Mouse (Mus musculus) myocyte (in vitro differentiated cells): ENCODE results near the gene Nhsl2.

Experiments
- CEBPB ChIP-seq: IDR thresholded peaks from 2 replicates; pipeline ENCODE4 v1.6.1; 2011; ENCODE audit warnings: mild to moderate bottlenecking, moderate library complexity; ENCODE audit not compliant: poor library complexity, insufficient read depth, severe bottlenecking
- E2F4 ChIP-seq: IDR thresholded peaks from one replicate; pipeline ENCODE4 v1.6.1; 2011; ENCODE audit warnings: mild to moderate bottlenecking, control low read depth, moderate library complexity; ENCODE audit not compliant: insufficient read depth
- MAX ChIP-seq: IDR thresholded peaks from one replicate; pipeline ENCODE4 v1.6.1; 2011; ENCODE audit warnings: low read depth, mild to moderate bottlenecking, control low read depth
- MYOD1 ChIP-seq, 3 experiments: IDR thresholded peaks; one replicate each; pipeline ENCODE4 v1.6.1; 2011; ENCODE audit warnings: control low read depth in 2 of 3, low read depth in 2 of 3, mild to moderate bottlenecking in 2 of 3, moderate library complexity in 1 of 3; ENCODE audit not compliant: insufficient read length in 2 of 3, control insufficient read depth in 1 of 3
- POLR2A ChIP-seq: IDR thresholded peaks from one replicate; pipeline ENCODE4 v1.6.1; 2011; ENCODE audit warnings: low read depth, mild to moderate bottlenecking, control low read depth, moderate library complexity; ENCODE audit not compliant: insufficient read length
- SRF ChIP-seq: IDR thresholded peaks from one replicate; pipeline ENCODE4 v1.6.1; 2011; ENCODE audit warnings: low read depth; ENCODE audit not compliant: control insufficient read depth, insufficient read length
- TCF12 ChIP-seq: IDR thresholded peaks from one replicate; pipeline ENCODE4 v1.6.1; 2011; ENCODE audit warnings: mild to moderate bottlenecking, control low read depth; ENCODE audit not compliant: poor library complexity, insufficient read depth, severe bottlenecking
- TCF3 ChIP-seq: IDR thresholded peaks from one replicate; pipeline ENCODE4 v1.6.1; 2011; ENCODE audit warnings: low read depth, control low read depth; ENCODE audit not compliant: insufficient read length
- USF1 ChIP-seq: IDR thresholded peaks from one replicate; pipeline ENCODE4 v1.6.1; 2011; ENCODE audit warnings: low read depth, mild to moderate bottlenecking, control low read depth, moderate library complexity

DNA sequence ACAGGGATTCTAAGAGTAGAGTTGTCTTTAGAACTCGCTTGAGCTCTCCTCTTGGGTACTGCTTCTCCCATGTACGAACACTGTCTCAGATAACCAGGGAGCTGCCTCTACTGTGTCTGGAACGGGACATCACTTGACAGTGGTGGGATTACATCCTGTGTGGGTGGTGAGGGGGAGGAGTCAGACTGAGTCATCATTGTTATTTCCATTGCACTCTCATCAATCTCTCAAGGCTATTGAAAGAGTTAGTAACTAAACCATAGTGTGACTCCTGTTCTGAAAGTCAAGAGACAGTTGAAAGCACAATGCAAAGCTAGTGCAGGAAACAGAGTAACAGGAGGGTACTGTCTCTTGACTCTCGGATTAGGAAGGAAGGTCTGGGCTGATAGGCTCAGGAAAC lies 29.4 kb downstream of the Nhsl2 start:
- TF ChIP-seq POLR2A (no peak), MYOD1 (IDR thresholded peaks at IDR 0.05; ENCODE audit: control insufficient read depth in 1 of 3, insufficient read length in 2 of 3, low read depth in 2 of 3) (no peak), MAX (no peak), CEBPB (no peak), TCF12 (no peak), USF1 (no peak), TCF3 (no peak), E2F4 (no peak), SRF (no peak)
